Mouse (Mus musculus) T-helper 1 cell (primary cell): ENCODE measurements around the gene Adamts7.

Experiments used
- in situ Hi-C: fragments of 300-600 bp; cut with MboI, MseI; formaldehyde crosslinking; loops from one replicate; pipeline ENCODE4 v1.15.1; 2025; ENCODE audit warnings: high pct_unique_total_duplicates

Gene Adamts7

GRCm38 (mm10) chr9:90253181-90253580 is 90.3 kb downstream of the Adamts7 start:
- in situ Hi-C loops: loop anchor here (25.0 kb wide), 1 partner anchor 1041 kb away; the partner anchor contains the start of gene Mthfs

- in situ Hi-C loops: loop anchor here (25.0 kb wide), 1 partner anchor 1044 kb away; the partner anchor contains the start of gene Mthfs
These were observed 93.1 kb downstream of the Adamts7 start for GRCm38 (mm10) chr9:90255844-90256405.

- in situ Hi-C loops: loop anchor here (25.0 kb wide), 1 partner anchor 1045 kb away; the partner anchor contains the start of gene Mthfs
These were observed 94.4 kb downstream of the Adamts7 start for GRCm38 (mm10) chr9:90257220-90257619.
